Mouse (Mus musculus): Measurements from ENCODE around the gene Hmgxb4.

Gene Hmgxb4

DNA sequence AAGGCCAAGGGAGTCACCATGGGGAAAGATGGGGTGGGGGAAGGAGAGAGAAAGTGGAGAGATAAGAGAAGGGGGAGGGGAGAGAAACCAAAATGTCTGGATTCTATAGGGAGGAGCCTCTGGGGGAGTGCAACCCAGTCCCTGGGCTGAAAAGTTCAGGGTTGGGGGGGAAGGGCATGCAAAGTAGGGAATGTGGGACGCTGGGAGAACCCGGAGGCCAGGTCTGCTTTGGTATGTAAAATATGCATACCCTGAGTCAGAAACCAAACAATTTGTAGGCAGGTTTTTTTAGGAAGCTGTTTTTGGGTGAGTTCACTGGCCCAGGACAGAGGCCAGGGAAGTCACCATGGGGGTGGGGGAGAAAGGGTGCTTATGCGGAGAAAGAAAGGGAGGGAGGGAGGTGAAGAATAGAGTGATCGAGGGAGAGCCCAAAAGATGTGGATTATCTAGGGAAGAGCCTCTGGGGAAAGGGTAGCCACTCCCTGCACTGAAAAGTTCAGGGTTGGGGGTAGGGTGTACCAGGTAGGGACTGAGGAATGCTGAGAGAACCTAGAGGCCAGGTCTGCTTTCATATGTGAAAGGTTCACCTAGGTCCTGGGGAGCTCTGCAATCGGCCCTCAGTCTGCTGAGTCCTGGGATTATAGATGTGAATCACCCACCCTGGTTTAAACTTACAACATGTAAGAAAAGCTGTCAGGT is 25.3 kb downstream of the Hmgxb4 start:
- DNase-seq (ENCODE audit: low read depth, low spot score): no peak

DNA sequence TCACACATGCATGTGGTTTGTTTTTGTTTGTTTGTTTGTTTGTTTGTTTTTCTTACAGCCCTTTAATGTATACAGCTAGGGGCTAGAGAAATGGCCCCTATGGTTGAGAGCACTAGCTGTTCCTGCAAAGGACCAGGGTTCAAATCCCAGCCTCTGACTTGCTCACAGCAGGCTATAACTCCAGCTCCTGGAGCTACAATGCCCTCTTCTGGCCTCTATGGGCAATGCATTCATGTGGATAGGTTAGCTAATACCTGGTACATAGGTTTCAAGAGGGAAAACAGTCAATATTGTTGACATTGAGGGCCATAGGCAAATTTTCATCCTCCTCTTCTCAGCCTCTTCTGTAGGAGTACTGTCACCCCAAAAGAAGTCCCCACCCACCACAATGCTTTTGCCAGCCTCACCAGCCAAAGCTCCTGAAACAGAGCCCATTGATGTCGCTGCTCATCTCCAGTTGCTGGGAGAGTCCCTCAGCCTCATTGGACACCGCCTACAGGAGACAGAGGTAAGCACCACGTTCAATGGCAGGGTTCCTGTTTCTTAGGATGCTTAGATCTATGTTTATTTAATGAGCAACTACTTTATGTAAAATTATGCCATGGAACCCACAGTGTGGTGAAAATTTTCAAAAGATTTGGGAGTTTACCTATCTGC is 30.6 kb downstream of the Hmgxb4 start:
- no peak for DNase-seq (ENCODE audit: low read depth, low spot score)

DNA sequence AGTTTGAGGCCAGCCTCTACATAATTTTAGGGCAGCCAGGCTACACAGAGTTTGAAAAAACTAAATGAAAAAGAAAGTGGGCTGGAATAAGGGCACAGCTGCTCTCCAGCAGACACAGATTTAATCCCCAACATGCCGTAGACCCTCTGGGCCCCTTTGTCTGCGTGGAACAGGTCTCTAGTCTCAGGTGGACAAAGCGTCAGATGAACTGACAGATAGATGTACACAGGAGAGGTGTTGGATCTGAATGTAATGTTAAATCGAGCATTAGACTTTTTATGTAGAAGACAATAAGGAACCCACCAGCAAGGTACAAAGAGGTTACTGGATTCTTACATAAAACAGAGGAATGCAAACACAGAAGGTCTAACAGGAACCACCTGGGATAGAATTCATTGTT is 32.7 kb downstream of the Hmgxb4 start:
- no peak for DNase-seq (ENCODE audit: low read depth, low spot score)

DNA sequence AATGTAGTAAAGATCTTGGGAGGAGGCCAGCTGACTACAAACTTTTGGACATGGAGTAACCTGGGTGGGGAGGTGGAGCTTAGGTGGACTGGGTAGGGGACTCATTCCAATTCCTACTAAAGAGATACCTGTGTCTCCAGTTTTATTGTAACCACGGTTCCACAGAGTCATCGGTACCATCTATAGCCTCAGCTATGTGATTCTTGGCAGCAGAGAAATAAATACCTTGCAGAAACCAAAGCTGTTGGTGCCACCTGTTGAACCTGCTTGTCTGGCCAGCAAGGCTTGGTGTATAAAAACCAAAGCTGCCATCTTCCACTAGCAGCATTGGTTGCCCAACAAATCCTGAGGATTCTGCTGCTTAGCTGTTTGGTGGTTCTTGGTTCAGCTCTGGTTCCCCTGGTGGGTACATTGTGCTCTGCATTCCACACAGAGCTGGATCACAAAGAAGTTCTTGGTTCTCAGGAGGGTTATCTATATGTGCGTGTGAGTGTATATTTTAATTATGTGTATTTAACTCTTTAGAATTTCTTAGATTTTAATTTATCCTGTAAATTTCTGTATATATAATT is 37.4 kb downstream of the Hmgxb4 start:
- DNase-seq (ENCODE audit: low read depth, low spot score): no peak

DNA sequence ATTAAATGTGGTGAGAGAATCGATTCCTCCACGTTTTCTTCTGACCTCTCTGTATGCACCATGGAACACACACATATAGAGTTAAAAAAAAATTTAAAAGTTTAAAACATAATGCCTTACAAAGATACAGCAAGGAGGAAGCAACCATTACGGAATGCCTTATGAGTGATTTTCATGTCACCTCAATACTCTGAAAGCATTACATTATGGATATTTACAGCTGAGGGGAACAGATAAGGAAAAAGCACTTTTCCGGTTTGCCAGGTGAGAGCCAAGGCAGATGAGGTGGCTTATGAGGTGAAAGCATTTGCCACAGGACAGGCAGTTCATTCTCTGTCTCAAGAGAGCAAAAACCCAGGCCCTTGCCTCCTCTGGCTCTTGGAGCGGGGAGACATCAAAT is 39.8 kb downstream of the Hmgxb4 start:
- DNase-seq (ENCODE audit: low read depth, low spot score): no peak

DNA sequence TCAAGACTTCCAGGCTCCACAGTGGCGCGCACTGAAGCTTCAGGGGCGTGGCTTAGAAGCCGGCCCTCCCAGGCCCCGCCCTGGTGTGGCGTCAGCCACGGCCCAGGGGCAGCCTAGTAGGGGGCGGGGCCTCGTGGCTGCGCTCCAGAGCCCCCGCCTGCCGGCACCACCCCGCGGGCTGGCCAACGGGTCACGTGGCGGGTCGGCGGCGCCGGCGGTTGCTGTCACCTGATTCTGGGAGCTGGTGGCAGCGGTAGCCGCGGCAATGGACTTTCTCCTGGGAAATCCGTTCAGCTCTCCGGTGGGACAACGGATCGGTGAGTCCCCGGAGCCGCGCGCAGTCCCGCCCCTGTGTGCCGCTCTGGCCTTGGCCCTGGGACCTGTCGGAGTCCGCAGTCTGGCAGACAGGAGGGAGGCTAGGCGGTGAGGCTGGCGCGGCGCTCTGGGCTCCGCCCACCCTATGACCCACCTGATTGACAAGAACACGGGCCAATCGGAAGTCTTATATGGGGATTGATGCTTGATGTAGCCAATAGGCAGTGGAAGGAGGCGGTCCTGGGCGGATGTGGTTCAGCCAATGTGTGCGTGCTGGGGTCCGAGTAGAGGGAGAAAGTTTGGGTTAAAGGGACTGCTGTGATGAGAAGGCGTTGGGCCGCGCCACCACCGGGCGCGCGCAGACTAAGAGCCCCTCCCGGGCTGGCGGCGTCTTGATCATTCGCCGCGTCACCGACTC is 40.5 kb downstream of the Hmgxb4 start, which contains the start of gene Tom1:
Gene Tom1 (plus strand): TSS at position 195 of the 733 bp plus-strand sequence.
- DNase-seq (ENCODE audit: low read depth, low spot score): peak; percentile 99

DNA sequence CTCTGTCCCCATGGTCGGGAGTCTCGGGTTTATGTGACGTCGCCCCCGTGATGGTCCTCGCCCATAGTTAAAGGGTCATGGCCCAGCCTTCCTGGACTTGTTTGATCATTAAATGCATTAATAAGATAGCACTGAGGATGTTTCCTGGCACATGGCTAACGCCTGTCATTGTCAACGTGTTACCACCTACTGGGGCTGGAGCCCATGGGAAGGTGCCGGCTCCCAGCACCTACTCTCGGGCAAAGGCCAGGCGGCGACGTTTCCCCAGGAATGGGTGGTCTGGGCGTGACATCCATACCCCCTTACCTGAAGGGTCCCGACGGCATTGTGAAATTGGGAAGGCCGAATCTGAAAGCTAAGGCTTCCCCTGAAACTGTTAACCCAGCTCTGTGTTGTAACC is 41.1 kb downstream of the Hmgxb4 start:
- no peak for DNase-seq (ENCODE audit: low read depth, low spot score)

DNA sequence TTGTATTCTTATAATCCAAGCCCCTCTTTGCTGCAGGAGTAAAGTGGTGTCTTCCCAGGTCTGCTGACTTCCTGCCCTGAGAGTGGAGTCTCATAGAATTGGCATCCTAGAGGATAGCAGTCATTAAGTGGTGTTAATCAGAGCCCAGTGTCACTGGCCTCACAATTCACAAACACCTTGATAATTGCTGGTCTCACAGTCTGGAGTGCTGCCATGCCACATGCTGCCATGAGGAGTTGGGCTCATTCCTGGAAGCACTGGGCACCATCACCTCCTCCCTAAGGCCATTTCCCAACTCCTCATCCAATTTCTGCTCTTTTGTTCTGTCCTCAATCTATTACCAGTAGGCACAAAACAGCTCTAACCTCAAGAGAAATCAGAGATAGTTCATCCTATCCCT is 42.5 kb downstream of the Hmgxb4 start:
- DNase-seq (ENCODE audit: low read depth, low spot score): no peak

DNA sequence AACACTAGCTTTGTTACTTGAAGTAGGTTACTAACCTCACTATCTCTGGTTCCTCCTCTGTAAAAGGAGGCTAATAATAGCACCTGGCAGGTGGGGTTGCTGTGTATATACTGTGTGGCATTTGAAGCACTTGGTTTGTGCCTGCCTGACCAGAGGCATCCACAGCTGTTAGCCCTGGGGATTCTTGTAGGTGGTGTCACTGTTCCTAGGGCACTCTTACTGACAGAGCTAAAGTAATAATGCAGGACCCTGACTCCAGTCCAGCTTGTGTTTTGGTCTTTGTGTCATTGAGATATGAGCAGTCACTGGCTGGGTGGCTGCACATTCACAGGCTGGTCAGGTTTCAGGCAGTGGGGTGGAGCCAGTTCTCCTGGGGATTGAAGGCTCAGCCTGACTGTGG is 45.3 kb downstream of the Hmgxb4 start:
- no peak for DNase-seq (ENCODE audit: low read depth, low spot score)

DNA sequence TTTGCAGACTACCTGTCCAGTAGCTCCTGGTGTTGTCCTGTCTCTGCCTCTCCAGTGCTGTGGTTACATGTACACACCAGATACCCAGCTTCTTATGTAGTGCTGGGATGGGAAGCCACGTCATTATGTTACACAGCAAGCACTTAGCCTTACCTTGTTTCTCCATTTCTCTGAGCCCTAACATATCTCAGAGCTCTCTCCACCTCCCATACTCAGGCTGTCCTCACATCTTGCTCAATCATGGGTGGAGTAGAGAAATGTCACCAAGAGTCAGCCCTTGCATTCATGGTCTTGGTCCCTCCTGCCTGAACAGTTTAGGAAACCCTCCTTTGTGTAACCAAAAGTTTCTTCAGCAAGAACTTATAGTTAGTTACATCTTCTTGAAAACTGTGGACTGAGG is 46.6 kb downstream of the Hmgxb4 start:
- no peak for DNase-seq (ENCODE audit: low read depth, low spot score)

DNA sequence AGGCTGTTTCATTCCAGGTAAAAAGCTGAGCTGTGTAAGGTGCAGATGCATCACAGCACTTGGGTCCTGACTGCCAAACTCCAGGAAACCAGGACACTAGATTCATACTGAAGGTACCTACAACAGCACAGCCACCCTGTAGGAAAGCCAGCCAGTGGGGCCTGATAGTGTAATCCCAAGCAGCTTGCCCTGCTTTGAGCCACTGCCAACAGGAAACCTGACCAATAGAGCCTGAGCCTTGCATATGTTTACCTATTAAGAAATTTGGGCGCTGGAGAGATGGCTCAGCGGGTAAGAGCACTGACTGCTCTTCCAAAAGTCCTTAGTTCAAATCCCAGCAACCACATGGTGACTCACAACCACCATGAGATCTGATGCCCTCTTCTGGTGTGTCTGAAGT is 49.0 kb downstream of the Hmgxb4 start:
- DNase-seq (ENCODE audit: low read depth, low spot score): no peak

DNA sequence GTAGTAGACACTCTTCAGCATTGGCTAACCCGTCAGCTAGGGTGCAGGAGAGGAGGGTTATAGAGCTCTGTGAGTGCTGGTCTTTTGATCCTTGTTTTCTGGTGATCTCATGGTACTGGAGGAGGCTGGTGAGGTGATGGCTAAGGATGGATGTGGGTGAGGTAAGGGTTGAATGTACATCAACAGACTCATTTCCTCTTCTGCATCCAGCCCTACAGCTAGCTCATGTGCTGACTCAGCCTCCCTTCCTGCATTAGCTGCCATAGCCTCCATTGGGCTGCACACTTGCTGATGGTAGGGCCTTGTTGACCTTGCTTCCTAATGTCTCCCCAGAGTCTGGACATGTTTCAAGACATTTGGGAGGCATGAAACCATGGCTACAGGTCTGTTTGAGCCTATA is 49.8 kb downstream of the Hmgxb4 start:
- no peak for DNase-seq (ENCODE audit: low read depth, low spot score)

DNA sequence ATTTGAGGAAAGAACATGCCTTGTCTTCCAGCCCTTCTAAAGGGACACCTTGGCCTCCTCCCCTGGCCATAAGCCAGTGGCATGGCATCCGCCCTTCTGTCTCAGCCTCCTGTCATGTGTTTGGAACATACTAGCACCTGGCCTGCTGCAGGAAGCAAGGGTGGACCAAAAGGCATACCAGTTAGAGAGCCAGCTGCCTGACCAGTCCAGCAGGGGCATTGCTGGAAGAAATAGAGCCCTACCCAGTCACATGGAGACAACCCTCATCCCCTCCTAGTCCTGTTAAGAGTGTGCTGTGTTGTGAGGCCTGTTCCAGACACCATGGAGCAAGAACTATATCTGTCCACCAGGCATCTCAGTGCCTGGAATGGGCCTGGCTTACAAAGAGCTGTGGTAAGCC is 53.1 kb downstream of the Hmgxb4 start:
- no peak for DNase-seq (ENCODE audit: low read depth, low spot score)

DNA sequence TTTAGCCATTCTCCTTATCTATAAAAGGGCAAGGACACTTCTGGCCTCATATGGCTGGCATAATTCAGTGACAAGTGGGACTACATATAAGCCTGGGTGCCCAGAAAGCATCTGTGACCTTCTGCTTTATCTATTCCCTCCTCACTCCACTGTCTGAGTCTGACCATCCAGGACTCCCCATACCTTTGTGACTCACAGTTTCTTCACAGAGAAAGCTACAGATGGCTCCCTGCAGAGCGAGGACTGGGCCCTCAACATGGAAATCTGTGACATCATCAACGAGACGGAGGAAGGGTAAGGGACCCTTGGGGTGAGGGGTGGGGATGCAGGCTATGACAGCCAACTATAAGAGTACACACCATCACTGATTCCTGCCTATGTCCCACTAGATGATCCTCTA is 54.6 kb downstream of the Hmgxb4 start:
- DNase-seq (ENCODE audit: low read depth, low spot score): no peak

DNA sequence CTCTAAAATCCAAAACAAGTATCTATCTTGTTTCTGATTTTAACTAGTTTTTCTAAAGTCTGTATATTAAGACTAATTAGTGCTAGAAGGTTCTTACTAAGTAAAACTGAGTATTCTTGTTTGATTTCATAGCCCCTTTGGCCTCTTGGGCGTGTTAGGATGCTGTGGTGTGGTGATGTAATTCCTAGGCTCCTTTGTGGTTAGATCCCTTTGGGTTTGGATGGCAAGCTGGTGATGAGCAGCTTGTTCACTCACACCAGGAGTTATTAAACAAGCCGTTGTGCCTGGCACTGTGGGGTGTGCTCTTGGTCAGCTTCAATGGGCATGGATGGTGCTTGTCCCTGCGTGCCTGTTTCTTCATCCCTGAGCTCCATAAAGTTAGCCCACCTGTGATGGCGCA is 60.2 kb downstream of the Hmgxb4 start:
- no peak for DNase-seq (ENCODE audit: low read depth, low spot score)

DNA sequence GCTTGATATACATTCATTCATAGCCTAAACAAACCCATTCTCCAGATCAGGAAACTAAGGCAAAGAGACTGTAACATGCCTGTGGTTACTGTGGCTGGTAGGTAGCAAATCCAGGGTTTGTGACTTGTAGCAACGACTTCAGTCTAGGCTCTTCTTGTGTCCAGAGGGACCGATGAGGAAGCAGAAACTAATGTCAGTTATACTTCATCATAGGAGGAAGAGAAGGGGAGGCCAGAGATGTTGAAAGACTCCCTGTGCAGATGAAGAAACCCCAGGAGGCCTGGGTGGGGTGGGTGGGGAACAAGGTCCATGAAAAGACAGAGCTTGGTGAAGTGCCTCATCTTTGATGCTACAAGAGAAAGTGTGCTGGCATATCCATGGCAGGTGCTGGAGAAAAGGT is 62.5 kb downstream of the Hmgxb4 start:
- no peak for DNase-seq (ENCODE audit: low read depth, low spot score)

DNA sequence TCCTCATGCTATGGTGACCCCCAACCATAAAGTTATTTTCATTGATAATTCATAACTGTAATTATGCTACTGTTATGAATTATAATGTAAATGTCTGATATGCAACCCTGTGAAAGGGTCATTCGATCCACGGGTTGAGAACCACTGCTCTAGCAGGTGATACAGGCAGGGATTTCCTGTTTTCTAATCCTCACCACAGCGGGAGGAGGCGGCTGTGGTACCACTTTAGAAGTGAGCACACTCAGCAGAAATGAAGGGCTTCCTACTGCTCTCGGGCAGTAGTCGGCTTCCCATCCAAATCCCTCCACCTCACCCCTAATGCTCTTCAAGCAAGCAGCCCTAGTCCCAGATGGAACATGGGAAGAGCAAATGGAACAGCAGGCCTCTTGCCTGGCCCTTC is 66.9 kb downstream of the Hmgxb4 start:
- no peak for DNase-seq (ENCODE audit: low read depth, low spot score)

DNA sequence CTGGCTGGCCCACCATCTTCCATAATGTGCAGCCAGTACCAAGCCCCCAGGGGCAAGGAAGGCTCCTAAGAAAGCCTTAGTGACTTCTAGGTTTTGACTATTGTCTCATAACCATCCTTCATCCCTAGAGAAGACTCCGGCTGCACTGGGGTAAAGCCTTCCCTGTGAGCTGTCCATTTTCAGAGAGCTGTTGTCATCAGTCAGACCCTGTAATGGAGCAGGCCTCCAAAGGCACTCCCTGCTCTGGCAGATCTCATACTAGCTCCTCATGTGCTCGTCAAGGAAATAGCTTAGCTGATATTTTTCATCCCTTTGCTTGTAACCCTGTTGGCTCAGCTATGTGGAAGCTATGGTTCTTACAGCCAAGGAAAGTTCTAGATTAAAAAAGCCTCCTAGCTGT is 67.7 kb downstream of the Hmgxb4 start:
- no peak for DNase-seq (ENCODE audit: low read depth, low spot score)

DNA sequence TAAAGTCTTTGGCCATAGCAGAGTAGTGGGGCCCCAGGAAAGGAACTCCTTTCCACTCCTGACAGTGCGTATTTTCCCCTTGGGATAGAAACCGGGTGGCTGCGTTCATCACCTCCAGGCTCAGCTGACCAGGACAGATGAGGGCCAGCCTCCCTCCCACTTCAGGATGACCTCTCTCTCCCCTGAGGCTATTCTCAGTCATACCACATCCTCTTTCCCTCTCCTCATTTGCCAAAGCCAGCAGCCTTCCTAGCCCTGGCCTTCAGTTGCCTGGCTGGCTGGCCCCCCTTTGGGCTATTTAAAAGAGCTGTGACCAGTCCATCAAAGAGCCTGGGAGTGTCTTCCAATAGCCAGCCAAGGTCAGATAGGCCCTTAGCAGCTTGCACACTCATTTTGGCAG is 70.1 kb downstream of the Hmgxb4 start:
- DNase-seq (ENCODE audit: low read depth, low spot score): no peak

DNA sequence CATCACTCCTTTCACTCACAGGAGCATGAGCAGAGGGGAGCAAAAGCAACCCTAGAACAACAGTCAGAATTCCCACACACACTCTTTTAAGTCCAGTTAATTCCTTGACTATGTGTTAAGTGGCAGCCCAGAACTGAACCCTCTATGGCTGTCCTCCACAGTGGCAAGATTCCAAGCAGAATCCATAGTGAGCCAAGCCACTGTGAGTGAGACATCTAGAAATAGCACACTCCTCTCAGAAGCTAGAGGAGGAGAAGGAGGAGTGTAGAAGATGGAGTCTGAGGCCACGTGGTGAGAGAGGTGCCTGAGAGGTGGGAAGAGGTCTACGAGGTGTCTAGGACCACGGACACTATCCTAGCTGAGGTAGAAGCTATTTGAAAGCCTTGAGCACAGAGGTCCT is 71.6 kb downstream of the Hmgxb4 start:
- DNase-seq (ENCODE audit: low read depth, low spot score): no peak

DNA sequence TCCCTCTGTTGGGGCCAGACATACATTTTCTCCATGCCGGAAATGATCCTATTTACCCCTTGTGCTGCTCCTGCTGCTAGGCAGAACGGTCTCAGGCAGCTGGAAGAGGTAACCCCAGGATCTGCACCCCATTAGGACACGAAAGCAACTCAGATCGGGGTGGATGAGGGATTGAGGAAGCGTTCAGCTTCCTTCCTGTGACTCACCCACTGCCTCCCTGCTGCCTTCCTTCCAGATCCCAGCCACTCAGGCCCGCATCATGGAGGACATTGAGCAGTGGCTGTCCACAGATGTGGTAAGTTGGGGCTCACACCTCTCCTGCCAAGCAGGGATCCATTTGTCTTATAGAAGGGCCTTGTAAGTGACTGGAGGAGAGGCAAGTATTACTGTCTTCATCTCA is 74.1 kb downstream of the Hmgxb4 start:
- no peak for DNase-seq (ENCODE audit: low read depth, low spot score)

DNA sequence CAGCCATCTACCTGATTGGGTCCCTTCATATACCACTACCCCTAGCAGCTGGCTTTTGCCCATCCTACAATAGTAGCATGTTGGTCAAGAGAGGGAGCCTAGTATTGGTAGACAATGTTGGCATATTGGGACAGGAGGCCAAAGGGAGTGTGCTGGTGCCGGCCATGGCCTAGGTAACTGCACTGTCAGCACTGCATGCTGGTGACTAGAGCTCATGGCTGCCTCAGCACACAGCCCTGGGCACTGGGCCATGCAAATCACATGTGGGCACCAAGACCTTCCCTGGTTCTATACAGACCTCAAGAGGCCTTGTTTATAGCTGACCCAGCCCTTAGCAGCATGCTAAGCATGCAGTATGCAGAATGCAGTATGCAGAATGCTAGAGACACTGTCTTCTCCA is 77.1 kb downstream of the Hmgxb4 start:
- DNase-seq (ENCODE audit: low read depth, low spot score): no peak

All from retina, postnatal 7 days (tissue).